Mouse (Mus musculus) liver, postnatal 0 days (tissue): Measurements from ENCODE around the gene Bri3. TPM values are rescaled to one million over a fixed set of nuclear protein-coding genes. Genes with fewer than 3 reads are reported as not detected.

ENCODE experiments used
- ATAC-seq: fragments of 200-750 bp; cut with Nextera tagmentation; 2 replicates; pipeline ENCODE4 v1.8.0; 2017; ENCODE audit warnings: mild to moderate bottlenecking, moderate library complexity
- DNase-seq: peaks from one replicate; pipeline ENCODE4 v3.0.0-alpha.2; 2016
- H3K27ac ChIP-seq: fragments of 300-500 bp; sonication (generic); 2 replicates; pipeline ENCODE4 v1.5.1; 2014; ENCODE audit warnings: antibody characterized with exemption, moderate library complexity, mild to moderate bottlenecking, low read depth
- H3K27me3 ChIP-seq: fragments of 300-500 bp; sonication (generic); 2 replicates; pipeline ENCODE4 v1.6.1; 2014; ENCODE audit warnings: low read length, control low read depth, mixed read lengths; ENCODE audit not compliant: insufficient read depth
- H3K36me3 ChIP-seq: fragments of 300-500 bp; sonication (generic); replicated peaks from 2 replicates; pipeline ENCODE4 v1.6.1; 2014; ENCODE audit warnings: mild to moderate bottlenecking, control low read depth, low read length, moderate library complexity, mixed read lengths; ENCODE audit not compliant: insufficient read depth
- H3K4me1 ChIP-seq: fragments of 300-500 bp; sonication (generic); 2 replicates; pipeline ENCODE4 v1.6.1; 2014; ENCODE audit warnings: antibody characterized with exemption, mild to moderate bottlenecking, control low read depth; ENCODE audit not compliant: insufficient read depth
- H3K4me2 ChIP-seq: fragments of 300-500 bp; sonication (generic); 2 replicates; pipeline ENCODE4 v1.6.1; 2014; ENCODE audit warnings: low read depth, mild to moderate bottlenecking, low read length, moderate library complexity, mixed read lengths
- H3K4me3 ChIP-seq: fragments of 300-500 bp; sonication (generic); 2 replicates; pipeline ENCODE4 v1.5.1; 2014; ENCODE audit warnings: low read depth, low read length
- H3K9ac ChIP-seq: fragments of 300-500 bp; sonication (generic); replicated peaks from 2 replicates; pipeline ENCODE4 v1.6.1; 2014; ENCODE audit warnings: mild to moderate bottlenecking, moderate library complexity
- H3K9me3 ChIP-seq: fragments of 300-500 bp; sonication (generic); 2 replicates; pipeline ENCODE4 v1.6.1; 2016; ENCODE audit warnings: mild to moderate bottlenecking, control low read depth, low read length, mixed read lengths
- CTCF ChIP-seq: sonication (generic); IDR thresholded peaks from 2 replicates; pipeline ENCODE4 v1.5.1; 2016; ENCODE audit warnings: antibody characterized with exemption, low read depth
- EP300 ChIP-seq: IDR thresholded peaks from 2 replicates; pipeline ENCODE4 v1.6.1; 2016; ENCODE audit warnings: antibody characterized with exemption, low read depth, mild to moderate bottlenecking
- WGBS: fragments of 180-500 bp; shearing (Covaris S2); extraction: QIAGEN DNeasy Blood & Tissue Kit; methylation state at CpG from one replicate; pipeline ENCODE4 v1.1.7; 2014; ENCODE audit not compliant: insufficient replicate concordance; 5-methylcytosine and 5-hydroxymethylcytosine counted together
- polyA plus RNA-seq: library from polyadenylated mRNA; unstranded; fragments of >200 nt; fragmentation: Nextera tagmentation; extraction: Ambion mirVana; gene quantifications from 2 replicates; pipeline ENCODE4 v1.2.1, GENCODE M21; 2015

The Bri3 gene
- polyA plus RNA-seq, 1 experiment from 2014 or later = 51.1 TPM

- H3K4me3 ChIP-seq = no peak overlapping the region
- DNase-seq (no peak), ATAC-seq (peak; percentile 30; the same call in 1 of the 2 replicates)
- 46% methylated on average over 6 of the region's 6 CpGs for WGBS
- H3K27me3 ChIP-seq = no peaks in the 10 kb centered on the region
- H3K9me3 ChIP-seq = no peaks in the 10 kb centered on the region
- H3K9ac ChIP-seq = no peak overlapping the region
- no peak overlapping the region for H3K27ac ChIP-seq
- TF ChIP-seq CTCF (no peak), EP300 (no peak)
- H3K4me1 ChIP-seq = peaks cover 2% of the 10 kb centered on the region; the same call in 1 of the 2 replicates
- H3K4me2 ChIP-seq = no peak overlapping the region
- no peaks in the 10 kb centered on the region for H3K36me3 ChIP-seq
Measured at GRCm38 (mm10) chr5:144344592-144344991, 100.4 kb downstream of the Bri3 start.

GRCm38 (mm10) chr5:144351185-144351584, 106.9 kb downstream of the Bri3 start:
- no peak for TF ChIP-seq CTCF
- TF ChIP-seq EP300 = no peak
- WGBS = 44% methylated on average over 8 of the region's 8 CpGs

GRCm38 (mm10) chr5:144352250-144353047, 108.2 kb downstream of the Bri3 start:
- ATAC-seq (peak; percentile 45), DNase-seq (no peak)
- H3K27me3 ChIP-seq = peaks cover 6% of the 10 kb centered on the region
- no peak for TF ChIP-seq EP300
- no peak for TF ChIP-seq CTCF
- no peak overlapping the region for H3K9ac ChIP-seq
- H3K4me1 ChIP-seq = no peaks in the 10 kb centered on the region
- H3K9me3 ChIP-seq = no peaks in the 10 kb centered on the region
- H3K4me2 ChIP-seq = no peak overlapping the region
- peak overlapping the region; percentile 24; the same call in 1 of the 2 replicates for H3K27ac ChIP-seq
- H3K36me3 ChIP-seq = no peaks in the 10 kb centered on the region
- WGBS = 70% methylated on average over 9 of the region's 9 CpGs
- no peak overlapping the region for H3K4me3 ChIP-seq

More at GRCm38 (mm10) chr5:144351185-144351584, 106.9 kb downstream of the Bri3 start:
- Histone ChIP-seq H3K27me3 (no peaks in the 10 kb centered on the region), H3K4me3 (no peak overlapping the region), H3K9me3 (no peaks in the 10 kb centered on the region), H3K27ac (no peak overlapping the region; the same call in 1 of the 2 replicates), H3K4me2 (no peak overlapping the region), H3K9ac (no peak overlapping the region), H3K36me3 (no peaks in the 10 kb centered on the region), H3K4me1 (no peaks in the 10 kb centered on the region)
- DNase-seq (no peak), ATAC-seq (no peak)

- no peak for ATAC-seq
- Histone ChIP-seq H3K9ac (peak overlapping the region; percentile 88), H3K4me1 (peaks cover 13% of the 10 kb centered on the region), H3K4me3 (peak overlapping the region; percentile 62), H3K27ac (peak overlapping the region; percentile 94), H3K9me3 (no peaks in the 10 kb centered on the region), H3K36me3 (no peaks in the 10 kb centered on the region), H3K27me3 (peaks cover 16% of the 10 kb centered on the region), H3K4me2 (peak overlapping the region; percentile 72)
- 12% methylated on average over 17 of the region's 17 CpGs for WGBS
- no peak for TF ChIP-seq CTCF
- TF ChIP-seq EP300 = no peak
- DNase-seq = no peak
Measured at GRCm38 (mm10) chr5:144356776-144357455, 112.7 kb downstream of the Bri3 start.

GRCm38 (mm10) chr5:144357551-144357880, 113.3 kb downstream of the Bri3 start:
- under 1% methylated on average over 27 of the region's 27 CpGs for WGBS
- TF ChIP-seq CTCF (no peak), EP300 (no peak)
- Histone ChIP-seq H3K27me3 (peaks cover 16% of the 10 kb centered on the region), H3K9me3 (no peaks in the 10 kb centered on the region), H3K27ac (peak overlapping the region; percentile 94), H3K4me3 (peak overlapping the region; percentile 62), H3K4me1 (peaks cover 13% of the 10 kb centered on the region), H3K4me2 (peak overlapping the region; percentile 72), H3K36me3 (no peaks in the 10 kb centered on the region), H3K9ac (peak overlapping the region; percentile 88)
- DNase-seq (no peak), ATAC-seq (peak; percentile 2; the same call in 1 of the 2 replicates)

GRCm38 (mm10) chr5:144357881-144358591, 113.8 kb downstream of the Bri3 start, which contains the start of gene Baiap2l1:
TSS of gene Baiap2l1 (minus strand) at chr5:144358112.
- peak; percentile 93 for ATAC-seq
- Histone ChIP-seq H3K4me3 (peak within 1 kb of the TSS; percentile 62), H3K27me3 (peaks cover 16% of the 10 kb centered on the region), H3K9ac (peak within 1 kb of the TSS; percentile 88), H3K4me1 (peaks cover 13% of the 10 kb centered on the region), H3K4me2 (peak within 1 kb of the TSS; percentile 72), H3K27ac (peak within 1 kb of the TSS; percentile 94), H3K36me3 (no peaks in the 10 kb centered on the region), H3K9me3 (no peaks in the 10 kb centered on the region)
- under 1% methylated on average over 59 of the region's 60 CpGs for WGBS
- TF ChIP-seq CTCF (no peak), EP300 (no peak)
- peak; percentile 93 for DNase-seq
